Mouse (Mus musculus) ES-CJ7 (cell line): ENCODE data around the gene Ift52.

Source experiments
- DNase-seq: peaks from one replicate; pipeline ENCODE4 v3.0.0; 2011; ENCODE audit warnings: low read depth, low spot score

Gene Ift52

GRCm38 (mm10) chr2:163074006-163074405, 56.9 kb downstream of the Ift52 start:
- DNase-seq: no peak

GRCm38 (mm10) chr2:163074808-163075207, 57.7 kb downstream of the Ift52 start:
- no peak for DNase-seq

- peak; percentile 85 for DNase-seq
Observed at GRCm38 (mm10) chr2:163075234-163075633, 58.1 kb downstream of the Ift52 start.

- DNase-seq: no peak
Observed at GRCm38 (mm10) chr2:163079041-163079440, 61.9 kb downstream of the Ift52 start.

- DNase-seq: no peak
Observed at GRCm38 (mm10) chr2:163082591-163082990, 65.4 kb downstream of the Ift52 start.

- peak; percentile 41 for DNase-seq
Observed at GRCm38 (mm10) chr2:163084519-163084918, 67.4 kb downstream of the Ift52 start.

GRCm38 (mm10) chr2:163085047-163085446, 67.9 kb downstream of the Ift52 start:
- peak; percentile 37 for DNase-seq

- no peak for DNase-seq
Observed at GRCm38 (mm10) chr2:163086561-163086960, 69.4 kb downstream of the Ift52 start.

- DNase-seq: no peak
Observed at GRCm38 (mm10) chr2:163087728-163088127, 70.6 kb downstream of the Ift52 start, which contains the start of gene Gtsf1l. Gtsf1l (minus strand) TSS chr2:163087855.

- DNase-seq: peak; percentile 93
Observed at GRCm38 (mm10) chr2:163089475-163090123, 72.4 kb downstream of the Ift52 start.

- no peak for DNase-seq
Observed at GRCm38 (mm10) chr2:163094909-163095308, 77.8 kb downstream of the Ift52 start.
